Mouse (Mus musculus) liver, postnatal 0 days (tissue): ENCODE measurements around the gene Taf5.

ENCODE experiments used
- CTCF ChIP-seq: sonication (generic); IDR thresholded peaks from 2 replicates; pipeline ENCODE4 v1.5.1; 2016; ENCODE audit warnings: antibody characterized with exemption, low read depth
- EP300 ChIP-seq: IDR thresholded peaks from 2 replicates; pipeline ENCODE4 v1.6.1; 2016; ENCODE audit warnings: antibody characterized with exemption, low read depth, mild to moderate bottlenecking

- TF ChIP-seq CTCF, result 0 out of 2 replicates have a peak, but pooled peaks have one; percentile 4
- no peak for TF ChIP-seq EP300
These were observed 41.0 kb upstream of the Taf5 start for GRCm38 (mm10) chr19:47026513-47026912.
